Mouse (Mus musculus) embryonic fibroblast, embryonic 13.5 days (primary cell): ENCODE results near the gene Tars. TPM values are rescaled to one million over a fixed set of nuclear protein-coding genes. Genes with fewer than 3 reads are reported as not detected.

ENCODE experiments used
- H3K27ac ChIP-seq: 2 replicates; pipeline ENCODE4 v1.5.1; 2012; ENCODE audit warnings: low read length, control low read depth, inconsistent platforms; ENCODE audit not compliant: insufficient read depth
- H3K4me1 ChIP-seq: 2 replicates; pipeline ENCODE4 v1.6.1; 2011; ENCODE audit warnings: low read length; ENCODE audit not compliant: control insufficient read depth, insufficient read depth
- H3K4me3 ChIP-seq: 2 replicates; pipeline ENCODE4 v1.5.1; 2011; ENCODE audit warnings: mild to moderate bottlenecking, control low read depth, low read length; ENCODE audit not compliant: insufficient read depth
- CTCF ChIP-seq: IDR thresholded peaks from 2 replicates; pipeline ENCODE4 v1.5.1; 2011; ENCODE audit warnings: mild to moderate bottlenecking, control low read depth, low read length, moderate library complexity, borderline replicate concordance; ENCODE audit not compliant: insufficient read depth
- POLR2A ChIP-seq: IDR thresholded peaks from 2 replicates; pipeline ENCODE4 v1.6.1; 2011; ENCODE audit warnings: low read depth, mild to moderate bottlenecking, control low read depth, low read length, moderate library complexity
- polyA plus RNA-seq: library from polyadenylated mRNA; stranded (reverse); fragments of >200 nt; gene quantifications from 2 replicates; pipeline ENCODE4 v1.2.4, GENCODE M21; 2011; ENCODE audit warnings: low read depth; ENCODE audit not compliant: missing spikeins, insufficient read length

The Tars gene
- polyA plus RNA-seq, 1 experiment: 211 TPM

GRCm38 (mm10) chr15:11398676-11399350, 652 bp downstream of the Tars start:
- TF ChIP-seq CTCF: no peak
- no peak for TF ChIP-seq POLR2A
- H3K4me1 ChIP-seq: peaks cover 2% of the 10 kb centered on the region; the same call in 1 of the 2 replicates
- H3K27ac ChIP-seq: no peak overlapping the region
- H3K4me3 ChIP-seq: peak overlapping the region; percentile 91

GRCm38 (mm10) chr15:11396421-11396820, 3.0 kb downstream of the Tars start:
- H3K4me3 ChIP-seq: no peak overlapping the region
- no peak for TF ChIP-seq POLR2A
- H3K4me1 ChIP-seq: peaks cover 2% of the 10 kb centered on the region; the same call in 1 of the 2 replicates
- no peak overlapping the region for H3K27ac ChIP-seq

GRCm38 (mm10) chr15:11392903-11393302, 6.6 kb downstream of the Tars start:
- no peak overlapping the region for H3K4me3 ChIP-seq
- H3K27ac ChIP-seq: no peak overlapping the region
- peaks cover 2% of the 10 kb centered on the region; the same call in 1 of the 2 replicates for H3K4me1 ChIP-seq
- no peak for TF ChIP-seq CTCF
- TF ChIP-seq POLR2A: no peak

GRCm38 (mm10) chr15:11383796-11384195, 15.7 kb downstream of the Tars start:
- H3K4me1 ChIP-seq: no peaks in the 10 kb centered on the region
- no peak overlapping the region for H3K27ac ChIP-seq
- no peak for TF ChIP-seq CTCF
- TF ChIP-seq POLR2A: no peak
- no peak overlapping the region for H3K4me3 ChIP-seq

GRCm38 (mm10) chr15:11382585-11382984, 16.9 kb downstream of the Tars start:
- Histone ChIP-seq H3K4me1 (no peaks in the 10 kb centered on the region), H3K4me3 (no peak overlapping the region), H3K27ac (no peak overlapping the region)
- TF ChIP-seq CTCF (no peak), POLR2A (no peak)

GRCm38 (mm10) chr15:11380616-11381015, 18.8 kb downstream of the Tars start:
- H3K27ac ChIP-seq: no peak overlapping the region
- H3K4me1 ChIP-seq: no peaks in the 10 kb centered on the region
- TF ChIP-seq POLR2A (no peak), CTCF (no peak)
- H3K4me3 ChIP-seq: no peak overlapping the region

- Histone ChIP-seq H3K27ac (no peak overlapping the region), H3K4me3 (no peak overlapping the region), H3K4me1 (no peaks in the 10 kb centered on the region)
- no peak for TF ChIP-seq POLR2A
Measured at GRCm38 (mm10) chr15:11380087-11380530, 19.4 kb downstream of the Tars start.

- no peak for TF ChIP-seq CTCF
- TF ChIP-seq POLR2A: no peak
- H3K27ac ChIP-seq: no peak overlapping the region
- H3K4me1 ChIP-seq: no peaks in the 10 kb centered on the region
- H3K4me3 ChIP-seq: no peak overlapping the region
Measured at GRCm38 (mm10) chr15:11379431-11380086, 19.9 kb downstream of the Tars start.

GRCm38 (mm10) chr15:11370477-11371085, 28.9 kb downstream of the Tars start:
- Histone ChIP-seq H3K4me3 (no peak overlapping the region), H3K27ac (0 out of 2 replicates have a peak overlapping the region, but pooled peaks have one; percentile 16), H3K4me1 (peaks cover 6% of the 10 kb centered on the region; the same call in 1 of the 2 replicates)
- TF ChIP-seq CTCF: no peak
- no peak for TF ChIP-seq POLR2A

- H3K4me3 ChIP-seq: no peak overlapping the region
- no peak overlapping the region for H3K27ac ChIP-seq
- peaks cover 6% of the 10 kb centered on the region; the same call in 1 of the 2 replicates for H3K4me1 ChIP-seq
- TF ChIP-seq POLR2A (no peak), CTCF (no peak)
Measured at GRCm38 (mm10) chr15:11369572-11369971, 29.9 kb downstream of the Tars start.
